Mouse (Mus musculus) ovary, postnatal 36 days (tissue): Measurements from ENCODE around the gene Tgfb2.

Source experiments
- DNase-seq: peaks from one replicate; pipeline ENCODE4 v3.0.0; 2022; ENCODE audit warnings: low spot score, mixed read lengths

Gene Tgfb2

GRCm38 (mm10) chr1:186581666-186582065, 124.1 kb downstream of the Tgfb2 start:
- no peak for DNase-seq

- DNase-seq: no peak
These were observed 124.7 kb downstream of the Tgfb2 start for GRCm38 (mm10) chr1:186581114-186581513.

GRCm38 (mm10) chr1:186577302-186577701, 128.5 kb downstream of the Tgfb2 start:
- DNase-seq: no peak

- DNase-seq: no peak
These were observed 130.2 kb downstream of the Tgfb2 start for GRCm38 (mm10) chr1:186575629-186576028.

- DNase-seq: no peak
These were observed 130.7 kb downstream of the Tgfb2 start for GRCm38 (mm10) chr1:186575074-186575473.
